Mouse (Mus musculus): Measurements from ENCODE around the gene Klrb1c. TPM values are rescaled to one million over a fixed set of nuclear protein-coding genes. Genes with fewer than 3 reads are reported as not detected.
"Not testable (repeated sequence)": the region's sequence is repeated elsewhere in the genome, so short reads cannot be mapped to it uniquely, and the experiment has no call there.

Gene Klrb1c
- total RNA-seq, 4 experiments from 2014 or later: 0.22 to 1.0 (median 0.56) TPM

- DNase-seq: no peak
Measured at GRCm38 (mm10) chr6:128797936-128798771, 9.1 kb upstream of the Klrb1c start.

- DNase-seq: no peak
Measured at GRCm38 (mm10) chr6:128797185-128797905, 8.3 kb upstream of the Klrb1c start.

GRCm38 (mm10) chr6:128796321-128796955, 7.4 kb upstream of the Klrb1c start:
- no peak for DNase-seq

- no peak for DNase-seq
Measured at GRCm38 (mm10) chr6:128793734-128794133, 4.7 kb upstream of the Klrb1c start.

- not testable (repeated sequence) for DNase-seq
Measured at GRCm38 (mm10) chr6:128790491-128790994, 1.5 kb upstream of the Klrb1c start.

GRCm38 (mm10) chr6:128788517-128788916, 498 bp downstream of the Klrb1c start:
- DNase-seq: no peak

- not testable (repeated sequence) for DNase-seq
Measured at GRCm38 (mm10) chr6:128786396-128786795, 2.6 kb downstream of the Klrb1c start.

GRCm38 (mm10) chr6:128769481-128770253, 19.3 kb downstream of the Klrb1c start:
- no peak for DNase-seq

- no peak for DNase-seq
Measured at GRCm38 (mm10) chr6:128768047-128768446, 21.0 kb downstream of the Klrb1c start.

GRCm38 (mm10) chr6:128766486-128767254, 22.3 kb downstream of the Klrb1c start:
- not testable (repeated sequence) for DNase-seq

- DNase-seq: no peak
Measured at GRCm38 (mm10) chr6:128765211-128765610, 23.8 kb downstream of the Klrb1c start.

GRCm38 (mm10) chr6:128764598-128764997, 24.4 kb downstream of the Klrb1c start:
- no peak for DNase-seq

GRCm38 (mm10) chr6:128763736-128764523, 25.1 kb downstream of the Klrb1c start:
- peak; percentile 98 for DNase-seq

GRCm38 (mm10) chr6:128762892-128763670, 25.9 kb downstream of the Klrb1c start:
- not testable (repeated sequence) for DNase-seq

GRCm38 (mm10) chr6:128761144-128761540, 27.9 kb downstream of the Klrb1c start:
- DNase-seq: no peak

- peak; percentile 83 for DNase-seq
Measured at GRCm38 (mm10) chr6:128760416-128761143, 28.4 kb downstream of the Klrb1c start.

- DNase-seq: peak; percentile 87
Measured at GRCm38 (mm10) chr6:128760016-128760415, 29.0 kb downstream of the Klrb1c start.

GRCm38 (mm10) chr6:128759221-128759950, 29.6 kb downstream of the Klrb1c start:
- DNase-seq: no peak
